Mouse (Mus musculus) inflammation-experienced regulatory T-cells, adult 6 months (primary cell): ENCODE results near the gene Gphb5. TPM values are rescaled to one million over a fixed set of nuclear protein-coding genes. Genes with fewer than 3 reads are reported as not detected.
"Not testable (repeated sequence)": the region's sequence is repeated elsewhere in the genome, so short reads cannot be mapped to it uniquely, and the experiment has no call there.

ENCODE experiments used
- ATAC-seq: one replicate; pipeline ENCODE4 v1.8.0; 2017
- polyA plus RNA-seq, 3 experiments: library from polyadenylated mRNA; unstranded; fragments of 100-300 nt; shearing (Covaris generic); gene quantifications; one replicate each; pipeline ENCODE4 v1.2.1; 2017

Gene Gphb5
- not detected for polyA plus RNA-seq

DNA sequence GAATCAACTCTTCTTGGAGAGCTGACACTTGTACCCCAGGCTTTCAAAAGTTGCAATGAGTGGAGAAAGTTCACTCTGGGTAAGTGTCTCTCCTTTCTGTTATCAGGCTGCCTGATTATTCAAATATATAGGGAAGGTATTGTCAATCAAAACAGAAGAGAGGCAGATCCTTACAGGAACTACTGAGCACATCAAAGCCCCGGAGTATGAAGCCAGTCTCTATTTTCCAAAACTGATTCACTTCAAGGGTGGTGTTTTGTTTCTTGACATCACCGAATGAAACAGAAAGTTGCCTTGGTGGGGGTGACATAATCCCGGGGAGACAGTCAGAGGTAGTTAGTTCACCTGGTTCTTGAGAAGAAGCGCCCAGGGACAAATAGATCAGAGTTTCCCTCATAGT lies at the start of gene Gphb5:
TSS of gene Gphb5 (minus strand) at position 101 of the 400 bp plus-strand sequence.
- ATAC-seq: no peak

DNA sequence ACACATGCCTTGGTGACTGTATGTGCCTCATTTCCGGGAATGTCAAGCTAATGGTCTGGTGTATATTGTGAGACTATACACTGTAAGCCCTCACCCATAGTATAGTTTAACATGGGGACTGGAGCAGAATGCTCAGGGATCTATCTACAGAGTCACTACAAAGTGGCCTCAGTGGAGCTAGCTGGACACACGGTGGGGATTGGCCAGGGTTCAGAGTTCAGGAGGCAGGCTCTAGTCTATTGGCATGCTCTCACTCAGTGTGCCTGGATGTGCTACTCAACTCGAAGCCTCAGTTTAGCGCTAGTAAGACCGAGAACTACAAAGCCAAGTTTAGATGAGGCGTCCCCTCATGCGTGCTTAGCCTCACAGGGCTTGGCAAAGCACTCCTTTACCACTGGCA lies 49.6 kb upstream of the Gphb5 start:
- no peak for ATAC-seq

DNA sequence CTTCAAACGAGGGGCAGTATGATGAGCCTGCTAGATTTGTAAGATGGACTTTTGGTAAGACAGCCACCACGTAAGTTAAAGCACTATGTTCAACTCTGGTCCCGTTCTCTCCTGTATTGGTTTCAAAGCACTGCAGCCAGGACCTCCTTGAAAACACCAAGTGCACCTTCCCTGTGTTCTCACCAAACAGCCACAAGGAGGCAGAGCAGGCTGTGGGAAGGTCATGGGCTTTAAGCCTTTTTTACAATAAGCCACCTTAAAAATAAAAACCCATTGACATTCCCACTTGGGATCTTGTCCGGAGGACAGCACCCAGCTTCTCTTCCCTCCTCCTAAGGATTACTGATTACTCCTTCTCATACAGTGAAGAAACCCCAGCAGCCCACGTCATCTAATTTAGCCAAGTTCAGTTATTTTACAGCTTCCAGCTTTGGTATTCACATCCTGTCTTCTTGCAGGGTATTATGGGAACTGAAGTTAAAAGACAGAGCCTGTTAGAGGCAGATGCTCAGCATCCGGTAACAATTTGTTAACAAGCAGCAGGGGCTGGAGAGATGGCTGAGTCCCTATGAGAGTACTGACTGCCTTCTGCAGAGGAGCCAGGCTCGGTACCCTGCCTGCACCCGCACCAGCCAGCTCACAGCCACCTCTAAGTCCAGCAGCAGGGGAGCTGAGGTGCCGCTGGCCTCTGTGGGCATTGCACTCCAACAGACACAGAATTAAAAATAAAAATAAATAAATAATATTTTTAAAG lies 47.6 kb upstream of the Gphb5 start:
- no peak for ATAC-seq

DNA sequence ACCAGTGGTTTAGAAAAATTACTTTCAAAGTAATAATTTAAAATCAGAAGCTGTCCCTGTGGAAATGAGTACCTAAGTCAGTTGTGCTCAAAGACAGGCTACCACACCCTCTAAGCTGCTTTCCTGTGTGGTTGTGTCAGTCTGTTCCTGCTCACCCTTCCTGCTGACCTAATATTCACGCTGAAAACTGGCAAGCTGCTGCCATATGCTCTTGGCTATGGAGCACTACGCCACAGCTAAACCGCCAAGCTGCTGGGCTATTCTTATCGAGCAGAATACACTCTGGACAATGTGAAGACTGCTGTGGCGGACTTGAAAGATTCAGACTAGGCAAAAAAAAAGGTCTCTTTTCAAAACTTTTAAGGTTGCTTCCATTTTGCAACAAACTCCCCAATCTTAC lies 44.0 kb upstream of the Gphb5 start:
- ATAC-seq: no peak

DNA sequence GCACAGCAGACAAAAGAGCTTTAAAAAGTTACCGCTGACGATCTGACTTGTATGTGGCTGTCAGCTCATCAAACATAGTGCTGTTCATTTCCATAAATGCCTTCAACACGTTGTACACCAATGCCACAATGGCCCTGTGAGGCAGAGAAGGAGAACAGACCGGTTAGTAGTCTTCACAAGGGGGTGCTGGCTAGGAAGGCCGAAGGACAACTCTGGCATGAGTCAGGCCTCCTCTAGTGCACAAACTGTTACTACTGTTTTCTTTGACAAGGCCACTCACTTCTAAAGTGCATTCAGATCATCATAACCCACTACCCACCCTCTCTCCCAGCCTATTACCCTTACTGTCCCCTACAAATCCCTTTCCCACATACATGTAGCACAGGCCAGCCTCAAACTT lies 43.1 kb upstream of the Gphb5 start:
- ATAC-seq: no peak

DNA sequence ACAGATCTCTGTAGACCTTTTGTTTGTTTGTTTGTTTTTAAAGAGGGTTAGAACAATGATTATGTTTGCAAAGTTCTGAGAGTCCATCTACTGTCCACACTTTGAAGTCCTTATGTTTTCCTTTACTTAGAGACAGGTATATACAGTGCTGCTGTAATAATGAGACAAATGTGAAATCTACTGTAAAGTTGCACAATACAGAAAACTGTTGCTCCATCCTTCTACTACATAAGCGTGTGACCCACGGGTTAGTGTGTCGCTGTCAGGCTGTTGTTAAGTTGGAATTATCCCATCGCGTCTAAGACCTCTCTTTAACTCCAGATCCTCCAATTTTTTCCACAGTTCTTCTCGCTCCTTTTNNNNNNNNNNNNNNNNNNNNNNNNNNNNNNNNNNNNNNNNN lies 36.9 kb upstream of the Gphb5 start:
- no peak for ATAC-seq

DNA sequence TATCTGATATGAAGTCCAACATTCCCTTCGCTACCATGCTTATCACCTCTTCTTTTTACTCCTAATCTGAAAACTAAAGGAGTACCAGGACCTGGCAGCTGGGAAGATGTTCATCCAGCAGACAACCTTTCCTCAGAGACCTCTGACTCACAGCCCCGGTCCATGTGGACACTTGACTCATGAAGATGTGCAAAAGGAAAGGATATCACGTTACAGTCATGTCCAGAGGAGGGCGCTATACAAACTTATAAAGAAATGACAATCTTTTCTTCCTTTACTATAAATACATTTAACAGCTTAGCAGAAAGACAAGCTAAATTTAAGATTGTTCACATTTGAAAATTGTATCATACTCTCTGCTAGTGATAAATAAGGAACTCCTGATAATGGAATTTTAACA lies 36.4 kb upstream of the Gphb5 start:
- ATAC-seq: no peak

DNA sequence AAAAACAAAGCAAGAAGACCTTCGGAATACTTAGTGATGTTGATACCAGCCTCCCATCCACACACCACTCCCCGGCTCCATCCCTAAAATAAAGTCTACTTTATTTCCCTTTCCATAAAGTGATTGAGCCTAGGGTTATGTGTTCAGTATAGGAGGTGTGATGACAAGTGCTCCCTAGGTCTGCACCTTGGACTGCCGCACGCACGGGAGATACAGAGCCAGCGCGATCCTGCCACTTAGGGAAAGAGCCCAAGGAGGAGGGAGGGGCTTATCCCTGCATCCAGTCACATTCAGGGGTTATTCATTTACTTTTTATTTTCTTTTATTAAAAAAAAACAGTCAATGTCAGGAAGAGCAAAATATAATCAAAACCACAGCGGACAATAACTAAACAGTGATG lies 34.0 kb upstream of the Gphb5 start:
- ATAC-seq: no peak

DNA sequence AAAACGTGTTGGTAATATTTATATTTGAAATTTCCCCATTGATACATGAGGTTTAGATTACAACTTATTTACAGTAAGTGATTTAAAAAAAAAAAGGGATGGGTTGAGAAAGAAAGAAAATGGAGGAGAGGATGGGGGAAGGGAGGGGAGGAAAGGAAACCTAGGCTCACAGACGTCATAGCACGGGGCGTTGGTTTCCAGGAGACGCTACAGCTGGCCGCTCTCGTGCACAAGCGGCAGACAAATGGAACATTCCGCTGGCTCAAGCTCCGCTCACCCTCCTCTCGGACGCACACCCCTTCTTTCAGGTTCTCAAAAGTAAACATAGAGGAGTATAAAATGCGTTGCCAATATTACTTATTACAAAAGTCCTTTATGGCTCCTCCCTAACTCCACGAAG lies 33.4 kb upstream of the Gphb5 start:
- ATAC-seq: peak; percentile 79

DNA sequence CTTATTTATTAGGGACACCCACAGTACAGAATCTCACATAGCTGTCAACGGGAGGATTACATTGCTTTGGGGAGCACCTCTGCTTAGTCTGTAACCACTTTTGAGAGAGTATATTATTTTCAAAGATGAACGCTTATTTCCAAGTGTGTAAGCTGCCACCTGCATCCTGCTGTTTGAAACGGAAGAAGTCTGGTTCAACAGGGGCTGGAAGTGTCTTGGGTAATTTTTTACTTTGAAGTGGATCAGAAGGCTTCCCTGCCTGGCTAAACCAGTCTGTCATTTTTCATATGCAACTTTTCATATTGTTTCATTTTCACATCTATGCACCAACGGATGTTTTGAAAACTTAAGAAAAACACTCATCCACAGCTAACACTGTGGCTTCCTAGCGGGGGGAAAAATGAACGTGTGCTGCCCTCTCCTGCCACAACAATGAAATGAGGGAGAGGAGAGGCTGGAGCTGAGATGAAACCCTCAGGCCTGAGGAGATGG lies 32.9 kb upstream of the Gphb5 start:
- ATAC-seq: peak; percentile 66

DNA sequence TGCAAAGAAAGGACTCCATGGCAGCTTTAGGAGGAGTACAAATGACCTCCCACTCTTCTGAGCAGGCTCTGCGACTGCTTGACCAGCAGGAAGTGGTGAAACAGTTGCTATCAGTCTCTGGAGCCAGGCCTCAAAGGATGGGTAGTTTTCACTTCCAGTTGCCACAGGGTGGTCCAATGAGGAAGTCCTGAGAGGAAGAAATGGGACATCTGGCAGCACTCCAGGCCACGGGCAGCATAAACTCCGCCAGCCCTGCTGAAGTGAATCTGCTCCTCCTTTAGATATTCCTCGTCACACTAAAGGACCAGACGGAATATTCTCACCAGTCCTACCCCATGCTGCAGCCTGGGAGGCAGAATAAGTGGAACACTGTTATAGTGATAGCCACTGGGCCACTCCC lies 32.3 kb upstream of the Gphb5 start:
- ATAC-seq: no peak

DNA sequence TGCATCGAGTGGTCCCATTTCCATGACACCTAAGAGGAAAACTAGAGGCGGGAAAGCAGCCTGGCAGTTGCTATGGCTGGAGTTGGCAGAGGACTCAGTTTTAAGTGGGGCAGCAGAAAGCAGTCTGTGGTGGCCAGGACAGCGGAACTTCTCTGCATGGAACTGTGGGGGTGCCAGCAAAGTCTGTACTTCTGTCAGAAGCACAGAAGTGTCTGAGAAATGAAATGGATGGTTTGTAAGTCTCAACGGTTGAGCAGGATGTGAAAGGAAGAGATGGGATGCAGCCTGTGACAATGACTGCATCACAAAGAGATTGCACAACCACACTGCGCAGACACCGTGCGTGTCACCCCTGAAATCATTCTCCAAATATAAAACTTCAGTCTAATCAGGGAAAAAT lies 29.7 kb upstream of the Gphb5 start:
- no peak for ATAC-seq

DNA sequence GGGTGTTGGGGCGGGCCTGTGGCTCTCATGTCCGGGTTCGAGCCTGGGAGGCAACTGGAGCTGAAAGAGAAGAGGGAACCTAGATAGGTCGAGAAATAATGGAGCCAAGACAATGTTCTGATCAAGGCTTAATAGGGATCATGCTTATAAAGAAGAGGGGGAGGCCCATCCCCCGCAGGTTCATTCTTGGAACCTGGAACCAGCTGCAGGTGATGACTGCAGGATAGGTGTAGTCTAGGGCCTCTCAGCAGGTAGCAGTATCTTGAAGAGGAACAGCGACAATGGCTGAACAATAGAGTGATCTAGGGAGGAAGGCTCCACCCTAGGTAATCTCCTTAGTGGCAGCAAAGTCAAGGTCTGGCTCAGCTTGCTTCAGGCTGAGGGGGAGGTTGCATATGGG lies 15.8 kb upstream of the Gphb5 start:
- ATAC-seq: not testable (repeated sequence)

DNA sequence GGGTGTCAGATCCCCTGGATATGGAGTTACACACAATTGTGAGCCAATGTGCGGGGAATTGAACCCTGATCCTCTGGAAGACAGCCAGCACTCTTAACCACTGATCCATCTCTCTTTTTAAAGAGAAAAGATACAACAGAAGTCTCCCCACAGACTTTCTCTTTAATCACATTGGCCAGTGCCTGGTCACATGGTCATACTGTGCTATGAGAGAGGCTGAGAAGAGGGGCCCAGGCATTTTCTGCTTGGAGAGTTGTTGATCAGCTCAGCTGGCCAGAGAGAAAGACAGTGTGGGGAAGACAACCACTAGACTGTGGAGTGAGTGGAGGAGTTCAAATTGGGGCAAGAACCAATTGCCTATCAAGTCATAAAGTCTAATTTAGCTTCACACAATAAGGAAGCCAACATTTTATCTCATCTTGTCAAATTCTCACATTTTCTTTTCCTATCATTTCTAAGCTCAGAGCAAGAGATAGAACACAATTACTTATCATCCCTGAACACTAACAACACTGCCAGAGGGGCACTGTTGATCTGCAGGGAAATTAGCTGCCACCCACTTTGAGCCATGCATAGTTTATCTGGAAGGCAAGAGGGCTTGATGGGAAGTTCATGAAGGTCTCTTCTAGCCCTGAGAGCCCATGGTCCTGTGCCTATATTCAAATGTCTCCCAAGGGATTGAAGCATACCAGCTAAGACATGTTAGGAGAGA lies 13.3 kb upstream of the Gphb5 start:
- no peak for ATAC-seq

DNA sequence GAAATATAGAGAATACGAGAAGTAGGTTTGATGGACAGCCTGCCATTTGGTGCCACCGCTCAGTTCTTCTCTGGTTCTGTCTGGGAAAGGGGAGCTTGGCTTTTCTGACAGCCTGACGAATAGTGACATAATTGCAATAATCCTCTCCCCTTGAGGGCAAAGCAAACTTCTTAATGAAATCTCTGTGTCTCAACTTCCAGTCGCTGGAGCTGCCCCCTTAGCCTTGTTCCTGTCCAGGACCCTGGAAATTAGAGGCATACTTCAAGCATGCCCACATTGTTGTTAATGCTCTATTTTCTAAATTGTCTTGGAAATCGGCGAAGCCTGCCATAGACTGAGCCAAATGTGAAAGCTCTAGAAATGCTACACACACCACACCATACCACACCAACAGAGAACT lies 12.1 kb upstream of the Gphb5 start:
- ATAC-seq: no peak

DNA sequence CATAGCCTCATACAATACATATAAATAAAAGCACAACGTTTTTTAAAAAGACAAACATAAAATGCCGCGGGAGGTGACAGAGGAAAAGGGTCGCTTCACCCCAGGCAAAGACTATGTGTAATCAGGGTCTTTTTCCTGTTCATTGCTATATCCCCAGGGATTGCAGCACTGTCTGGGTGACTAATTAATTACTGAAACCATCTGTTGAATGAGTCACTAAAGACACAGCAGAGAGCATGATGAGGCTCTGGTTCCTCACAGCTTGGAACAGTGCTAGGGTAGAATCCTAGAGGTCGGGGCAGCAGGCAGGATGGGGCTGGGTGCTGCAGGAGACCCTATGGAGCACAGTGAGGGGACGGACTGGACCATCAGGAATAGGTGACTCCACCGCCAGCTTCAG lies 9.3 kb upstream of the Gphb5 start:
- no peak for ATAC-seq

DNA sequence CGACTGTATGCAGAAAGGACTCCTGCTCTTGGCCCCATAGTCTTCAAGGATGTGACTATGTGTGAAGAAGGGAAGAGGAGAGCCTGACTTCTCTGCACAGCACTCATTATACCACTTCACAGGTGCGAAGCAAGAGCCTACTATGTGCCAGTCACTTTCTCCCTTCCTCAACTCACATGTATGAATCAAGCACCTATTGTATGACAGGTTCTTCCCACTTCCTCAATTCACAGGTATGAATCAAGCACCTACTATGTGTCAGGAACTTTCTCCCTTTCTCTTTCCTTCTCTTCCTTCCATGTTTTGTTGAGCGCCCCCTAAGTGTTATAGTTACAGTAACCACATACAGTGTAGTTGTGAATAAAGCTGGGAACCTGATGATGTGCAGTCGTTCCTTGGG lies 8.2 kb upstream of the Gphb5 start:
- ATAC-seq: no peak

DNA sequence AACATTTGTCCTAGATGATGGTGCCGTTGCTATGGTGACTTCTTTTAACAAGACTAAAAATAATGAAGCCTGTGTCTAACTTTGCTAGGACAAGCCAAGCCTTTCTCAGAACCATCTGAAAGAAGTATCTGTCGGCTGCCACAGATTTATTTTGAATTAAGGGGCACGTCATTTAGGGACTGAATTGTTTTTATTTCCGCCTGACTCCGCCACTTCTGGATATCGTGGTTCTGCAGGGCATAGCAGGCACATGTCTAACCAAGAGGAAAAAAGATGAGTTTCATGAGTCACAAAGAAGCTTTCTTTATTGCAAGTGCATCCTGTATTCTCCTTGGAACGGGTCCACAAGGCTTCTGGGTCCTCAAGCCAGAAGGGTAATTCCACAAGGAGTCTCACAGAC lies 7.8 kb upstream of the Gphb5 start:
- ATAC-seq: no peak

DNA sequence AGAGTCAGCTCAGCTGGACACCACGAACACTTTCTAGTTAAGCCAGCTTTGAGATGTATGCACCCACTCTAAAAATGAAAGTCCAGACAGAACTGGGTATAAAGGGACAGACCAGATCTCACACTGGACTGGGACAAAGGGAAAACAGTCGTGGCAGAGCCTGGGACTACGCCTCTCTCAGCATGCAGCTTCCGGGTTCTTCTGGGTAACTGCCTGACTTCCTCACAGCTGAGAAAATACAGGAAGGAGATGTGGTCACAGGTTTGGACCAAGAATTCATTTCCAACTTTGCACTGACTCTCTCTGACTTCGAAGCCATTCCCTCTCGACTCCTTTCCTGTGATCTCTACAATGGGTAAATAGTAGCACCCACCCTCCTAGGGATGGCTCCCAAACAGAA lies 1.6 kb downstream of the Gphb5 start:
- ATAC-seq: no peak

DNA sequence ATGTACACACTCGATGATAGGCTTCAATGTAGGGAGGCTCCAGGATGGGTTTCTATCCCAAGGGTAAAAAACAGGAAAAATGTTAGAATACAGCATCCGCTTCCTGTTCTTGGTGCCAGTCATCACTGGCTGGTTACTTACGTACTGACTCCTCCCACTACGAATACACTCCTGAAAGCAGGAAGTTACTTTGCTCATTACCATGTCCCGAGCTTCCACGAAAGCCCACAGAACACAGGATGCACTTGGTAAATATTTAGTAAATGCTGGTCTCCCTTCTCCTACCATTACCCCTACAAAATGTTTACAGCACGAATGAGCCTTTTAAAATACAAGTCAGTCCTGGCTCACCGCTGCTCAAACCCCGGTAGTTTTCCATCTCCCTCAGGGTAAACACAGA lies 3.6 kb downstream of the Gphb5 start:
- ATAC-seq: peak; percentile 46

DNA sequence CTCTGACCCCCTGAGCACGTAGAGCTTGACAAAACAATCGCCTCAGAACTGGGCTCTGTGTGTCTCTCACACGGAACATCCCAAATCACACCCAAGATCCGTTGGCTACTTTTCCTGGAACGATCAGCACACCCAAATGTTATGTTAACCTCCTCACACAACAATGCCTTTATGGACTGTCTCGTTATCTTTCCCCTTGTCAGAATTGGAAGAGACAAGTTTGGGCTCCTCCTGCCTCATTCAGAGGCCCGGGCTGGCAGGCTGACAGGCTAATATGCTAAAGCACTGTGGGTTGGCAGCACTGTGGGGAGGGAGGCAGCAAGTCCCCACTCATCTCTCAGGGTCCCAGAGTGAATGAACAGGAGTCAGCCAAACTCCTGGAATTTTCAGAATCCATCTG lies 19.5 kb downstream of the Gphb5 start:
- no peak for ATAC-seq

DNA sequence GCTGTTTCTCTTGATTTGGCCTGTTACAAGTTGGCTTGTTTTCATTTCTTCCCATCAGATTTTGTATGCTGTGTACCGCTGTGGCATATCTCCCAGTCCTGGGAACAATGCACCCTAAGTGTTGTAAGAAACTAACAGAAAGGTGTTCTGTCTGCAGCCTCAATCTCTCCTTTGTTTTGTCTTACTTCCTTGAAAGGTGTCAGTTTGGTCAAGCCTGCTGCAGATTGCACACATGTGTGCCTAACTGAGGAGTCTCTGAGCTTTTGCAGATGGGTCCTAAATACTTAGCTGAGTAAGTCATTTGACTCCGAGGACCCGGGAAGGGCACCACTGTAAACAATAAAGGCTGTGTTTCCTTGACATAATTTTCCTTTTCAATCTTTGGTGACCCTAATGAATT lies 20.0 kb downstream of the Gphb5 start:
- ATAC-seq: no peak

DNA sequence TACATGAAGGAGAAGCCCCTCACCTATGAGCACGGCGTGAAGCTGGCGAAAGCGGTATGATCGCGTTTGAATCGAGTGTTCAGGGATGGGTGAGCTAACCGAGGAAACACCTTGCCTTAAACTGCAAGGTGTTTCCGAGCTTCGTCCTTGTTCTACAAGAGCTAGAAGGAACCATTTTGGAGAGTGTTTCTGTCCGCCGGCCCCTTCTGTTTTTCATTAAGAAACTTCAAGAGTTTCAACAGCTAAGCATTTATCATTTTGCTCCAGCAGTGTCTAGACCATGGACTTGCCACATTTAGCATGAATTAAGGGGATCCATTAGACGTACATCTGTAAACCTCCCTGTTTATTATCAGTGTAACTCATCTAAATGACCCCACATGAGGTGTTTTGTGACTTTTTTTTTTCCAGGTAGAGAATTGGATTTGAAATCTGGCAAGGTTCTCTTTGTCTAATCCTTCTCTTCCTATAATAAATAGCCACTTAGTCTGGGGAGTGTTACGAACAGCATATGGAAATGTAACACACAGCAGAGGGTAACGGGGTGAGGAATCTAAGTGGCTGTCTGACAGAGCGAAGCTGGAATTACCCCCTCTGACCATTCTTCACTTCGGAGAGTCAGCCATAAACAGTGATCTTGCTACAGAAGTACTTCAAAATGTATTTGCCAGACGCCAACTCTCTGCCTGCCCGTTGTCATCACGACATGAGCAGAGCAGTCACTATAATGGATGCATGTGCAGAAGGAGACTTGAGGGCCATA lies 22.4 kb downstream of the Gphb5 start:
- ATAC-seq: no peak

DNA sequence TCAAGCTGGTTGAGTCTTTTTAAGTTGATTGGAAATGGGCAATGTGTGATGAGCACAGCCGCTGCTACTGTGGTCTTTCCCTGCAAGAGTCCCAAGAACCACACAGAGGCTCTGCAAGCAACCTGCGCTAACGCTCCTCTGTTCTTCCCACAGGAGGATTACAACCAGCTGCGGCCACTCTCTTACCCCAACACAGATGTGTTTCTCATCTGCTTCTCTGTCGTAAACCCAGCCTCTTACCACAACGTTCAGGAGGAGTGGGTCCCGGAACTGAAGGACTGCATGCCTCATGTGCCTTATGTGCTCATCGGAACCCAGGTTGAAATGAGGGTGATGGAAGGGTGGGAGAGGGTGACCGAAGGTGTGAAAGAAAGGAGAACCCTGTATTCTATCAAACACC lies 25.1 kb downstream of the Gphb5 start:
- ATAC-seq: no peak
